Mouse (Mus musculus): ENCODE data around the gene Gpr179. TPM values are rescaled to one million over a fixed set of nuclear protein-coding genes. Genes with fewer than 3 reads are reported as not detected.
"Not testable (repeated sequence)": the region's sequence is repeated elsewhere in the genome, so short reads cannot be mapped to it uniquely, and the experiment has no call there.

The Gpr179 gene
- polyA plus RNA-seq, 1 experiment: 0.21 TPM

DNA sequence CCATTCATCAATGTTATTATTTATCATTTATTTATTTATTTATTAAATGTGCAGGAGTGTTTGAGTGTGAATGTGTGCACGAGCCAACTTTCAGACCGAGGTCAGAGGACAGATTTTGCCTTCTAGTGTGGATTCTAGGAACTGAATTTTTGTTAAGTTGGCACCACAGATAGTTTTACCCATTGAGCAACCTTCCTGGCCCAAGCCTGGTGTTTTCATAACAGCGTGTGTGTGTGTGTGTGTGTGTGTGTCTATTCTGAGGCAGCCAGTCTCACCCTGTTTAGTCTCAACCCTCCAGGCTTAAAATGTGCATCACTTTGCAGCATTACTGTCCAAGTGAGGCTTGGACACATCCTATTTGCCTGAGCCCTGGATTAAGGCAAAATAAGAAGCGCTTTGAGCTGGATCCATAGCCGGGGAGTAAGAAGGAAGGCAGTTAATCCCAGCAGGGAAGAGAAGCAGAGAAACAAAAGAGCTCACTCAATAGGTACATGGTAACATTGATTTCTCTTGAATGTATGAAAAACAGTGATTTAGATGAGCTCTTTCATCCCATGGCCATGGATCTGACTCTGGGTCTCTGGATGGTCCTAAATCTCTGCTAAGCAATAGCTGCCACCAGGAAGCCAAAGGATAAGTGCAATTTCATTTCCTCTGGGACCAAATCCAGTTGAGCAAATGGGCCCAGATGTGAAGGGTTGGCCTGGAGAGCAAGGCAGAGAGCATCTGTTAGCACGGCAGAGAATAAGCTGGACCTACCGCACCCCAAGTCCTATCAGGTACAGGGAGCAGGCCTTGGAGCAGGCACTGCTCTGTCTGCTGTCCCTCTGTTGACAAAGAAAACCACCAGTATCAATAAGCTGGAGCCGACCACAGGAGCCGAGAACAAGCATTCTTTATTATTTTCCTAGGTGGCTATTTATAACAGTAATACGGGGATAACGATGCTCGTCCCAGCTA, 20.4 kb downstream of the Gpr179 start:
- H3K4me1 ChIP-seq (ENCODE audit: control insufficient read depth, insufficient read depth, low read length): no peaks in the 10 kb centered on the region
- H3K27ac ChIP-seq (ENCODE audit: insufficient read depth, low read length): no peak overlapping the region
- no peak for TF ChIP-seq CTCF (IDR thresholded peaks at IDR 0.05; ENCODE audit: extremely low read depth, insufficient read depth, low read length)
- no peak for TF ChIP-seq POLR2A (IDR thresholded peaks at IDR 0.05; ENCODE audit: extremely low read depth, insufficient read depth, low read length)
- no peak overlapping the region for H3K4me3 ChIP-seq (ENCODE audit: insufficient read depth, low read length)

DNA sequence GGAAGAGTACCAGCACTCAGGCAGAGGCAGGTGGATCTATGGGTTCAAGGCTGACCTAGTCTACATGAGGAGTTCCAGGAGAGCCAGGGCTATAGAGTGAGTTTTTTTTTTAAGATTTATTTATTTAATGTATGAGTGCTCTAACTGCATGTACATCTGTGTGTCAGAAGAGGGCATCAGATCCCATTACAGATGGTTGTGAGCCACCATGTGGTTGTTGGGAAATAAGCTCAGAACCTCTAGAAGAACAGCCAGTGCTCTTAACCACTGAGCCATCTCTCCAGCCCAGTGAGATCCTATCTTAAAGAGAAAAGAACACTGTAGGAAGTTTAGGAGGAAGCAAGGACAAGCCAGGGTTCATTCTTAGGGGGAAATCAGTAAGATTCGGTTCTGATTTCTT, 21.6 kb downstream of the Gpr179 start:
- Histone ChIP-seq H3K4me3 (ENCODE audit: insufficient read depth, low read length) (no peak overlapping the region), H3K4me1 (ENCODE audit: control insufficient read depth, insufficient read depth, low read length) (no peaks in the 10 kb centered on the region), H3K27ac (ENCODE audit: insufficient read depth, low read length) (no peak overlapping the region)
- TF ChIP-seq POLR2A (IDR thresholded peaks at IDR 0.05; ENCODE audit: extremely low read depth, insufficient read depth, low read length) (no peak), CTCF (IDR thresholded peaks at IDR 0.05; ENCODE audit: extremely low read depth, insufficient read depth, low read length) (no peak)

DNA sequence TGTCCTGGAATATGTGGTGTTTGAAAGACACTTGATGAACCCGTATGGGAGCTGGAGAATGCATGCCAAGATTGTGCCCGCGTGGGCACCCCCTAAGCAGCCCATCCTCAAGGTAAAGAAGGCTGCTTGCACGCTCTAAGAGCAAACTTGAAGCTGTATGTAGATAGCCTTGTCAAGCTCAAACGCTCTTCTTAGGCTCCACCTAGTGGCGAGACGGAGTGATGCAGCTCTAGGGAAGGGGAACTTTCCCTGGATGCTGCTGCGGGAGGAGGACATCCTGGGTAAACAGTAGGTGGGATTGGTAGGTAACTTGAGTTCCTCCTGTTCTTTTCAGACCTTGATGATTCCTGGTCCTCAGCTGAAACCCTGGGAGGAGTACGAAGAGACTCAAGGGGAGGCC, 23.7 kb downstream of the Gpr179 start:
- H3K4me3 ChIP-seq (ENCODE audit: insufficient read depth, low read length): no peak overlapping the region
- no peak for TF ChIP-seq POLR2A (IDR thresholded peaks at IDR 0.05; ENCODE audit: extremely low read depth, insufficient read depth, low read length)
- peak; percentile 96 for TF ChIP-seq CTCF (IDR thresholded peaks at IDR 0.05; ENCODE audit: extremely low read depth, insufficient read depth, low read length)
- no peaks in the 10 kb centered on the region for H3K4me1 ChIP-seq (ENCODE audit: control insufficient read depth, insufficient read depth, low read length)
- H3K27ac ChIP-seq (ENCODE audit: insufficient read depth, low read length): no peak overlapping the region

DNA sequence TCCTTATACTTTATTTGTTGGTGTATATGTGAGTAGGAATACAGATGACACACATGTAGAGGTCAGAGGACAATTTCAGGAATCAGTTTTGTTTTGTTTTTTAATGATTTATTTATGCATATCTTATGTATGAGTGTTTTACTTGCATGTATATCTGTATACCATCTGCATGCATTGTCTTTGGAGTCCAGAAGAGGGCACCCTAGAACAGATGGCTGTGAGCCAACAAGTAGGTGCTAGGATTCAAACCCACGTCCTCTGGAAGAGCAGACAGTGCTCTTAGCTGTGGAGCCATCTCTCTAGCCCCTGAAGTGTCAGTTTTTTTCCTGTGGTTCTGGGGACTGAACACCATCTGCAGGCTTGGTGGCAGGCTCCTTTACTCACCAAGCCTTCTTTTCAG, 26.7 kb downstream of the Gpr179 start:
- TF ChIP-seq POLR2A (IDR thresholded peaks at IDR 0.05; ENCODE audit: extremely low read depth, insufficient read depth, low read length): no peak
- TF ChIP-seq CTCF (IDR thresholded peaks at IDR 0.05; ENCODE audit: extremely low read depth, insufficient read depth, low read length): 0 out of 2 replicates have a peak, but pooled peaks have one; percentile 12
- Histone ChIP-seq H3K27ac (ENCODE audit: insufficient read depth, low read length) (no peak overlapping the region), H3K4me1 (ENCODE audit: control insufficient read depth, insufficient read depth, low read length) (no peaks in the 10 kb centered on the region), H3K4me3 (ENCODE audit: insufficient read depth, low read length) (no peak overlapping the region)

DNA sequence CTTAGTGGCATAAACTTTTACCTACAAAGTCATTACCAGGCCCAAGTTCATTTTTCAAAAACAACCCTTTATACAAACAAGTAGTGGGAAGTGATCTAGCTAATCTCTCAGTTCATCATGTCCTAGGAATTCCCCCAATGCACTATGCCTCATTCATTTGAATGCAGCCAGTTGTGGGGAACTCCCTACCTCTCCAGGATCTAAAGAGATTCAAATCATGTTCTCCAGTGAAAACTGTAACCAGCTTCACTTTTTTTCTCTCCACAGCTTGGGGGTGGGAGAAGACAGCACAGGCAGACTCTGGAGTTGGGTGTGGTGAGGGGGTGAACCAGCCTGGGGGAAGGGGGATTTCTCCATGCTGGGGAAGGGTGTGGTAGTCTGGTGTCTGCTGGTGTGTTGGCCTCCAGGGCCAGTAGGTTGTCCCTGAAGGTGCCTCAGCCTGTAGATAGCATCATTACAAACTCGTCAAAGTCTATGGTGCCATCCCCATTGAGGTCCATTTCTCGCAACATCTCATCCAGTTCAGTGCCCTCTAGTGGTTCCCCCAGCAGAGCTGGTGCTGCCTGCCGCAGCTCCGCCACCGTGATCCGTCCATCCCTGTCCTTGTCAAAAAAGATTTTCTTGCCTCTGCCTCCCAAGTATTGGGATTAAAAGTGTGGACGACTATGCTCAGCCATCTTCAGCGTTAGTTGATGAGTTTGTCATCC, 29.8 kb downstream of the Gpr179 start:
- not testable (repeated sequence) for H3K4me3 ChIP-seq (ENCODE audit: insufficient read depth, low read length); H3K4me1 ChIP-seq (ENCODE audit: control insufficient read depth, insufficient read depth, low read length); H3K27ac ChIP-seq (ENCODE audit: insufficient read depth, low read length)

DNA sequence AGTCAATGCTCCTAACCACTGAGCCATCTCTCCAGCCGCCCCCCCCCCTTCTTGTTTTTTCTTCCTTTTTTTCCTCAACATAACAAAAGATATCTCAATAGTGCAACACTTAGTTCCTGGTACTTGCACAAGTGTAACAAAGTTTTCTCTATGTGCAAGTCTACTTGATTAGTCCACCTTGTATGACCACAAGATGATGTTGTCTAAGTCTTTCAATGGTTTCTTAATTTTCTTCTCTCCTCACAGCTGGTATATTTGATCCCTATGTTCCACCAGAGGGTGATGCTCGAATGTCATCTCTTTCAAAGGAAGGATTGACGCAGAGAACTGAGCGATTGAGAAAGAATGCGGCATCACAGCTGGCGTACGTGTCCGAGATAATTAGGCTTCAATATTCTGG, 30.7 kb downstream of the Gpr179 start:
- Histone ChIP-seq H3K4me1 (ENCODE audit: control insufficient read depth, insufficient read depth, low read length) (no peaks in the 10 kb centered on the region), H3K4me3 (ENCODE audit: insufficient read depth, low read length) (no peak overlapping the region), H3K27ac (ENCODE audit: insufficient read depth, low read length) (no peak overlapping the region)
- TF ChIP-seq CTCF (IDR thresholded peaks at IDR 0.05; ENCODE audit: extremely low read depth, insufficient read depth, low read length) (no peak), POLR2A (IDR thresholded peaks at IDR 0.05; ENCODE audit: extremely low read depth, insufficient read depth, low read length) (no peak)

DNA sequence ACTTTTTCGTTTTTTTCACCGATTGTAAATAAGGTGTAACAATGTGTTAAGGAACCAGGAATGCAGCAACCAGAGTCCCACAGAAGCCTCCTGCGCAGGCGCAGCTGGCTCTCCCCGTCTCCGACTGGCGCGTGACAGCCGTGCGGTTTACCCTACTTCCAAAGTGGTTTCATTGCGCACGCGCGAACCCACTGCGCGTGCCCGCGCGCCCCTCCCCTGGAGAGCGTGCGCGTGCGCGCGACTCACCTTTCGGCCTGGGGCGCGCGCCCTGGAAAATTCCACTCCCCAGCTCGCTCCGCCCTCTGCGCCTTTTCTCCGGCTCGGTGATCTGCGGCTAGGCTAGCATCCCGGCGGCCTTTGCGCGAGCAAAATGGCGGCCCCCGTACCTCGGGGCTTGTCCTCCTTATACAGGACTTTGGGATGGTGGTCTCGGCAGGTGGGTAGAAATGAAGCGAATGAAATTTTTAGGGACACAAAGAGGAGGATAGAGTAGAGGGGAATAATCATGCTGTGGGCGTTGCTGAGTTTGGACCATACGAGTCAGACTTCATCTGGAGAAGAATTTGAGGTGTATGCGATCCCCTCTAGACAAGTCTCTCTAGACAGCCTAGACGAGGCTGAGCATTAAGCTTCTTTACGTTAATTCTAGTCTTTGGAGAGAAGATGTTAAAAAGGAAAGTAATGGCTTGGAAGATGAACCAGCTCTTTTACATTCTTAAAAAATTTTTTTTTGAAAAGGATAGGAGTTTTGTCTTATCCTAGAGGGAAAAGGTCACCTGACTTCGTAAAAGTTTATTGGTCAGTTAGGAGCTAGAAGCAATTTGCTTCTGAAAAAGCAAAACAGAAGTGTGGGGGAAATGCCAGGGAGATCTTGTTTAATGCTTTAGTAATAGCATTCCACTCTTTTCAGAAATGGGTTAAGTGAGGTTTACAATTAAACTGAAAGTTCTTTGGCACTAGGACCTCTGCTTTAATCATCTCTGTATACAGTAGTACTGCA, 36.1 kb downstream of the Gpr179 start, which contains the start of gene Mrpl45:
Mrpl45 (plus strand) TSS at position 213 of the 1,000 bp plus-strand sequence.
- TF ChIP-seq POLR2A (IDR thresholded peaks at IDR 0.05; ENCODE audit: extremely low read depth, insufficient read depth, low read length): peak; percentile 89
- no peak for TF ChIP-seq CTCF (IDR thresholded peaks at IDR 0.05; ENCODE audit: extremely low read depth, insufficient read depth, low read length)
- H3K4me1 ChIP-seq (ENCODE audit: control insufficient read depth, insufficient read depth, low read length): 0 out of 2 replicates have a peak, but pooled peaks cover under 1% of the 10 kb centered on the region
- H3K27ac ChIP-seq (ENCODE audit: insufficient read depth, low read length): no peak within 1 kb of the TSS
- H3K4me3 ChIP-seq (ENCODE audit: insufficient read depth, low read length): peak within 1 kb of the TSS; percentile 49

DNA sequence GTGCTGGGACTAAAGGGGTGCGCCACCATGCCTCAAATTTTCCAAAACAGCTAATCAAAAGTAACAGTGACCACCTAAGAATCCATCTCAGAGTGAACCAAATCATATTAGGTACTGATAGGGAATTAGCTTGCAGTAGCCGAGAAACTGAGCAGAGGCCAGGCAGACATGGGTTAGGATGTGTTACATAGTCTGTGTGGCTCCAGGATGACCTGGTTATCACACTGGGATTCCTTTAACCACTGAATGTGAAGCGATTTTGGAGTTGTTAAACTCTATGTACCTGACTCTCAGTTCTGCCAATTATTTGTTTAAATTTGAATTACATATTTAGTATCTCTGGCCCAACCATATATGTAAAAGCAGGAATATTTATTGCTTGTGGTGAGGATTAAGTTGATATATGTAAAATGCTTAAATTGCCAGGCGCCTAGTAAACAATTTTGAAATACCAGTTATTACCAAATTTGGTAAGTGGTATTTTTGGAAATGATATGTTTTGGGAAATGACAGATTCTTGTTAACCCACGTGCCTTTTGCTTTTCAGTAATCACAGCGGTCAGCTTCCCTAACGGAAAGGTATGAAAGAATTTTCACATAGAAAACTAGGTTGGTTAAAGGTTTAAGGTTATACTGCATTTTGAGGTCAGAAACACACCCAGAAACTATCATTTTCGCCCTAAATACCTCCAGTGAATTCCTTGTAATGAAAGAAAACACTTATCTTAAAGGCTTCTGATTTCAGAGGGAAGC, 37.0 kb downstream of the Gpr179 start:
- peak overlapping the region; percentile 49; the same call in 1 of the 2 replicates for H3K4me3 ChIP-seq (ENCODE audit: insufficient read depth, low read length)
- H3K4me1 ChIP-seq (ENCODE audit: control insufficient read depth, insufficient read depth, low read length): 0 out of 2 replicates have a peak, but pooled peaks cover 1% of the 10 kb centered on the region
- no peak for TF ChIP-seq POLR2A (IDR thresholded peaks at IDR 0.05; ENCODE audit: extremely low read depth, insufficient read depth, low read length)
- no peak for TF ChIP-seq CTCF (IDR thresholded peaks at IDR 0.05; ENCODE audit: extremely low read depth, insufficient read depth, low read length)
- H3K27ac ChIP-seq (ENCODE audit: insufficient read depth, low read length): no peak overlapping the region
